Mouse (Mus musculus) neural tube, embryonic 14.5 days (tissue): ENCODE results near the gene Esrra. TPM values are rescaled to one million over a fixed set of nuclear protein-coding genes. Genes with fewer than 3 reads are reported as not detected.

ENCODE experiments used
- ATAC-seq: fragments of 200-750 bp; cut with Nextera tagmentation; 2 replicates; pipeline ENCODE4 v1.8.0; 2017; ENCODE audit warnings: low read depth, mild to moderate bottlenecking, moderate TSS enrichment, moderate library complexity
- H3K27ac ChIP-seq: fragments of 300-500 bp; sonication (generic); 2 replicates; pipeline ENCODE4 v1.5.1; 2014; ENCODE audit warnings: low read depth, mild to moderate bottlenecking, control low read depth, low read length, moderate library complexity, mixed read lengths
- H3K27me3 ChIP-seq: fragments of 300-500 bp; sonication (generic); 2 replicates; pipeline ENCODE4 v1.6.1; 2014; ENCODE audit warnings: low read length; ENCODE audit not compliant: control insufficient read depth, insufficient read depth
- H3K36me3 ChIP-seq: fragments of 300-500 bp; sonication (generic); 2 replicates; pipeline ENCODE4 v1.6.1; 2014; ENCODE audit warnings: low read length, mixed read lengths; ENCODE audit not compliant: control insufficient read depth, insufficient read depth
- H3K4me1 ChIP-seq: fragments of 300-500 bp; sonication (generic); 2 replicates; pipeline ENCODE4 v1.6.1; 2014; ENCODE audit warnings: low read length; ENCODE audit not compliant: control insufficient read depth, insufficient read depth
- H3K4me2 ChIP-seq: fragments of 300-500 bp; sonication (generic); 2 replicates; pipeline ENCODE4 v1.6.1; 2014; ENCODE audit warnings: mild to moderate bottlenecking, low read depth, low read length, control low read depth
- H3K4me3 ChIP-seq: fragments of 300-500 bp; sonication (generic); 2 replicates; pipeline ENCODE4 v1.5.1; 2014; ENCODE audit warnings: low read depth, low read length, control low read depth, mixed read lengths
- H3K9ac ChIP-seq: fragments of 300-500 bp; sonication (generic); replicated peaks from 2 replicates; pipeline ENCODE4 v1.6.1; 2014; ENCODE audit warnings: low read depth, mild to moderate bottlenecking, control low read depth, low read length, mixed read lengths
- H3K9me3 ChIP-seq: fragments of 300-500 bp; sonication (generic); 2 replicates; pipeline ENCODE4 v1.6.1; 2016; ENCODE audit warnings: low read length; ENCODE audit not compliant: control insufficient read depth
- WGBS: fragments of 180-500 bp; shearing (Covaris S2); extraction: QIAGEN DNeasy Blood & Tissue Kit; methylation state at CpG from one replicate; pipeline ENCODE4 v1.1.7; 2014; 5-methylcytosine and 5-hydroxymethylcytosine counted together
- polyA plus RNA-seq: library from polyadenylated mRNA; unstranded; fragments of >200 nt; fragmentation: Nextera tagmentation; extraction: Ambion mirVana; gene quantifications from 2 replicates; pipeline ENCODE4 v1.2.1, GENCODE M21; 2014

Gene Esrra
- polyA plus RNA-seq, 1 experiment from 2014 or later: 8.4 TPM

DNA sequence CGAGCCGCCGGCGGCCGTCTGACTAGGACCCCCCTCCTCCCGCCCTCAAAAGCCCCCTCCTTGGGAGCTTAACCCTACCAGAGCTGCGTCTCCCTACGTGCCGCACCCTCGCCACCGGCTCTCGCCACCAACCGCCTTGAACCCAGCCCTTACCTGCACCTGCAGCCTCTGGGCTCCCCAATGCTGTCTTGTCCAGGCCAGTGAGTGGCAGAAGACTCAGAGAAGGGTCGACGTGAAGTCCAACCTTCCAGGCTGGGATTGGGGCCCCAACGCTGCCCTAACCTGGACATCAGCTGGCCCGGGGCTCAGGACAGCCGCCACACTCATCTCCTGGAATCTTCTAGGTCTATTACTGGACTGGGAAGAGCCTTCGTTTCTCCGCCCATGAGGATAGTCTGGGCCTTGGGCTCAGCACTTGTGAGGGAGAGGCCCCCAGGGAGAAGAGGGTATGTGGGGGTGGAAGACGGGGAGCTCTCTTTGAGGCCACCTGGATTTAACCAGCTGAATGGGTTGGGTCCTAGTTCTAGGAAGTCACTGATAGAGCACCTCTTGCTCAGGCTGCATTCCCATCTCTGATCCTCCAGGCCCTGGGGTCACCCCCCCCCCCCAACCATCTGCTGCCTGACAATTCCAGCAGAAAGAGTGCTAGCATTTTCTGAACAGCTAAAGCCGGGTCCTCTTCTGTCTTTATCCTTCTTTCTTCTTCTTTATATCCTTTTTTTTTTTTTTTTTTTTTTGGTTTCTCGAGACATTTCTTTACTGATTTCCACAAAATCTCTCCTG, 12.8 kb upstream of the Esrra start, which contains the start of gene Kcnk4:
Gene Kcnk4 (minus strand): TSS at position 321 of the 783 bp plus-strand sequence.
- ATAC-seq: no peak; the same call in 1 of the 2 replicates
- H3K4me2 ChIP-seq: peak within 1 kb of the TSS; percentile 60
- H3K4me3 ChIP-seq: peak within 1 kb of the TSS; percentile 43
- WGBS: 10% methylated on average over 23 of the region's 23 CpGs
- no peaks in the 10 kb centered on the region for H3K9me3 ChIP-seq
- peaks cover 43% of the 10 kb centered on the region for H3K27me3 ChIP-seq
- peak within 1 kb of the TSS; percentile 55 for H3K9ac ChIP-seq
- H3K4me1 ChIP-seq: peaks cover 14% of the 10 kb centered on the region
- H3K27ac ChIP-seq: no peak within 1 kb of the TSS
- no peaks in the 10 kb centered on the region for H3K36me3 ChIP-seq

GRCm38 (mm10) chr19:6933436-6934194, 12.0 kb upstream of the Esrra start:
- H3K4me3 ChIP-seq: peak overlapping the region; percentile 43
- H3K27me3 ChIP-seq: peaks cover 49% of the 10 kb centered on the region
- peak overlapping the region; percentile 55 for H3K9ac ChIP-seq
- H3K36me3 ChIP-seq: no peaks in the 10 kb centered on the region
- peak overlapping the region; percentile 60 for H3K4me2 ChIP-seq
- peak; percentile 62 for ATAC-seq
- H3K9me3 ChIP-seq: no peaks in the 10 kb centered on the region
- H3K27ac ChIP-seq: no peak overlapping the region
- 2% methylated on average over 58 of the region's 58 CpGs for WGBS
- H3K4me1 ChIP-seq: peaks cover 14% of the 10 kb centered on the region

- no peak overlapping the region for H3K27ac ChIP-seq
- H3K27me3 ChIP-seq: peaks cover 49% of the 10 kb centered on the region
- no peak for ATAC-seq
Observed at GRCm38 (mm10) chr19:6933102-6933435, 11.5 kb upstream of the Esrra start.

DNA sequence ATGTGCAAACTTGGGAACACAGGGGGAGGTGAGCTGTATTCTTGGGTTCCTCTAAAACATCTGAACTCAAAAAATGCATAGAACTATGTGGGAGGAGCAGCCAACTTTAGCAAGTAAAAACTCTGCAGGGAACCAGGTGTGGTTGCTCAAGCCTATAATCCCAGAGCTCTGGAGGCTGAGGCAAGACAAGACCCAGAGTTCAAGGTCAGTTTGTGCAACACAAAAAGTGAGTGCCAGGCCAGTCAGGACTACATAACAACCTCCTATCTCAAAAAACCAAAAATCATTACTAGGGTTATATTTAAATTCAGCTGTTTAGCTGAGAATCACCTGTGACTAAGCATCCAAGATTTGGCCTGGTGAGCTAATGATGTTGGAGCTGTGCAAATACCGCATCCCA, 10.4 kb upstream of the Esrra start:
- Histone ChIP-seq H3K4me3 (no peak overlapping the region), H3K27ac (no peak overlapping the region), H3K27me3 (peaks cover 54% of the 10 kb centered on the region), H3K4me2 (no peak overlapping the region), H3K4me1 (peaks cover 11% of the 10 kb centered on the region), H3K9me3 (no peaks in the 10 kb centered on the region), H3K9ac (no peak overlapping the region), H3K36me3 (no peaks in the 10 kb centered on the region)
- ATAC-seq: no peak
- WGBS: 53% methylated on average over 1 of the region's 1 CpGs

More at GRCm38 (mm10) chr19:6933102-6933435, 11.5 kb upstream of the Esrra start:
- Histone ChIP-seq H3K9ac (peak overlapping the region; percentile 55; the same call in 1 of the 2 replicates), H3K4me2 (no peak overlapping the region), H3K36me3 (no peaks in the 10 kb centered on the region), H3K4me1 (peaks cover 11% of the 10 kb centered on the region), H3K4me3 (peak overlapping the region; percentile 43), H3K9me3 (no peaks in the 10 kb centered on the region)
- 29% methylated on average over 4 of the region's 4 CpGs for WGBS

DNA sequence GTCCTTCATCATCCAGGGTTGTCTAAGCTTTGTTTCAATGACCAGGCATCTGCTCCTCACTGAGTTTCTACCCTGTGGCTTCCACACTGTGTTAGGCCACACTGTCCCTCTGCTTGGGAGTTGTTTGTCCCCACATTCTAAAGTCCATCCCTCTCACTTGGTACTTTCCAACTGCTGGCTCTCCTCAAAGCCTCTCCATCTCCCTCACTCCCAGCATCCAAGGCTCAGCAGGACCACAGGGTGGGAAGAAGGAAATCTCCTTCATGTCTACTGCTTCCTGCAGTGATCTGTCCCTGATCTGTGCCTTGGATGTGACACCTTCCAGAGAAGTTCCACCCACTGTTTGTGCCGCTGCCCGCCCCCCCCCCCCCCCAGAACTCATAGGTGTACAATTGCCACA, 9.4 kb upstream of the Esrra start:
- H3K27me3 ChIP-seq: peaks cover 61% of the 10 kb centered on the region
- H3K9me3 ChIP-seq: no peaks in the 10 kb centered on the region
- no peak for ATAC-seq

GRCm38 (mm10) chr19:6928080-6928479, 6.5 kb upstream of the Esrra start:
- Histone ChIP-seq H3K4me3 (no peak overlapping the region), H3K36me3 (no peaks in the 10 kb centered on the region), H3K27ac (no peak overlapping the region), H3K27me3 (peaks cover 70% of the 10 kb centered on the region), H3K9me3 (no peaks in the 10 kb centered on the region), H3K9ac (no peak overlapping the region), H3K4me1 (no peaks in the 10 kb centered on the region), H3K4me2 (no peak overlapping the region)
- ATAC-seq: no peak
- 11% methylated on average over 9 of the region's 9 CpGs for WGBS

More for the DNA sequence above, 9.4 kb upstream of the Esrra start:
- WGBS: 0% methylated on average over 2 of the region's 2 CpGs
- Histone ChIP-seq H3K9ac (no peak overlapping the region), H3K4me1 (peaks cover 11% of the 10 kb centered on the region), H3K4me3 (no peak overlapping the region), H3K4me2 (no peak overlapping the region), H3K36me3 (no peaks in the 10 kb centered on the region), H3K27ac (no peak overlapping the region)

GRCm38 (mm10) chr19:6926559-6927255, 5.1 kb upstream of the Esrra start:
- H3K4me2 ChIP-seq: peak overlapping the region; percentile 41
- 10% methylated on average over 26 of the region's 26 CpGs for WGBS
- H3K9me3 ChIP-seq: no peaks in the 10 kb centered on the region
- no peak overlapping the region for H3K27ac ChIP-seq
- no peak for ATAC-seq
- H3K4me1 ChIP-seq: no peaks in the 10 kb centered on the region
- H3K36me3 ChIP-seq: no peaks in the 10 kb centered on the region
- peaks cover 60% of the 10 kb centered on the region for H3K27me3 ChIP-seq
- peak overlapping the region; percentile 18; the same call in 1 of the 2 replicates for H3K4me3 ChIP-seq
- H3K9ac ChIP-seq: no peak overlapping the region

DNA sequence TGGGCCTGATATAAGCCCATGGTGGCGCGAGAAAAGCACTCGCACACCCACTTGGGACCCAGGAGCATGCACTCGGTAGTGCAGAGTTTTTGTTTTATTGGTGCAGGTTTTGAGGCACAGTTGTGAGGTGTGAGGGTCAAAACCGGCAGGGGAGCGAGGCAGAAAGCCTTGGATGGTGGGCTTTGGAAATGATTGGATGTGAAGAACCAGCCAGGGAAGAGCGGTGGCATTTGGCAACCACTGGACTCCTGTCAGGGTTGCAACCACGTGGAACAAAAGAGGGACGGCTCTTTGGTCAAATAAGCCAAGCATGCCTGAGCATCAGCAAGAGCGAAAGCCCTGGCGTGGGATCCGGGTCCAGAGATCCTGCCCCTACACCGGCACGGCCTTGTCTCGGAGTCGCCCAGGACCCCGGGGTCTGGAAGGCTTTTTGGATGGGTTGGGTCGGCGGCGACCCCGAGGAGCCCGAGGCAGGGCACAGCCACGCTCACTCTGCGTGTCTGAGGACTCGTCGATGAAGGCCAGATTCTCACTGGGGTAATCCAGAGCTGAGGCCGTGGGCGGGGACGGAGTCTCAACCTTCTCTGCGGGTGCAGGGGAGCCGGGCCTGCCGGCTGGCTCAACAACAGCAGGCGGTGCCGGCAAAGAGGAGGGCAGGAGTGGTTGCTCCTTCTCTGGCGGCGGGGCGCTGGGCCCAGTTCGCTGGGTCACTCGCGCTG, 4.2 kb upstream of the Esrra start:
- no peak overlapping the region for H3K9ac ChIP-seq
- H3K4me1 ChIP-seq: peaks cover 3% of the 10 kb centered on the region
- WGBS: 5% methylated on average over 40 of the region's 40 CpGs
- H3K27me3 ChIP-seq: peaks cover 57% of the 10 kb centered on the region
- H3K4me3 ChIP-seq: peak overlapping the region; percentile 9; the same call in 1 of the 2 replicates
- H3K9me3 ChIP-seq: no peaks in the 10 kb centered on the region
- ATAC-seq: no peak
- H3K4me2 ChIP-seq: no peak overlapping the region
- no peak overlapping the region for H3K27ac ChIP-seq
- no peaks in the 10 kb centered on the region for H3K36me3 ChIP-seq
